Mouse (Mus musculus): ENCODE measurements around the gene Ubac1.

DNA sequence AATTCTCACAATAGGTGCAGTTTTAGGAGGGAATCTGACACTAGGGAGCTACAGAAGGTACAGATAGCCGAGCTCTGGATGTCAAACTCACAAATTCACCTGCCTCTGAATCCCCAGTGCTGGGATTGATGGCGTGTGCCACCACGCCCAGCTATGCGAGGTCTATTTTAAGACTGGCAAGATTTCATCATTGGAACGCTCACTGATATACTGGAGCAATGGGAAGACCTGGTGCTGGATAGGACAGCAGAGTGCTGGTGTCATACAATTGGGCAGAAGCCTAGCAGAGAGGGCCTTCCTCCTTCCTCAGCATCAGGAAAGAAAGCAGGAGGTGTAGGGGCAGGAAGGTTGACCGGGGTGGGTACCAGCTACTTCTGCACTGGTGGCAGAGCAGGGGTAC, 33.7 kb downstream of the Ubac1 start:
- TF ChIP-seq GATA1 (IDR thresholded peaks at IDR 0.05; ENCODE audit: borderline replicate concordance, low read length), result no peak
- no peak for TF ChIP-seq FLI1 (IDR thresholded peaks at IDR 0.05; ENCODE audit: low read length)
